Mouse (Mus musculus): ENCODE measurements at regions not wholly inside any gene's neighbourhood (a gene's known extent, or its start where the extent isn't known, plus 50 kb on each side); places are given as distances from the start of the nearest gene placed in this dataset.

- TF ChIP-seq CTCF (IDR thresholded peaks at IDR 0.05) = no peak
- TF ChIP-seq EP300 (IDR thresholded peaks at IDR 0.05; ENCODE audit: insufficient read depth, low read depth, low read length) = no peak
- no peak for TF ChIP-seq POLR2A (IDR thresholded peaks at IDR 0.05; ENCODE audit: insufficient read depth, low read depth, low read length)
Observed at GRCm38 (mm10) chr5:73753827-73754226, 102.6 kb downstream of the Spata18 start.

Measured in heart, adult 2 months (tissue).